Mouse (Mus musculus) kidney, adult 2 months (tissue): Measurements from ENCODE around the gene Acsf3.

Experiments used
- CTCF ChIP-seq: fragments of 200-500 bp; conservative IDR thresholded peaks from 2 replicates; pipeline ENCODE4 v1.5.1; 2011; ENCODE audit warnings: low read depth, mild to moderate bottlenecking, control low read depth, low read length, moderate library complexity, mixed read lengths; ENCODE audit not compliant: insufficient read depth, insufficient read length
- POLR2A ChIP-seq: fragments of 200-500 bp; IDR thresholded peaks from one replicate; pipeline ENCODE4 v1.6.1; 2011; ENCODE audit warnings: low read depth, low read length, control low read depth

GRCm38 (mm10) chr8:122817724-122818496 lies 42.6 kb downstream of the Acsf3 start:
- TF ChIP-seq CTCF (no peak), POLR2A (no peak)
